Mouse (Mus musculus) brain, embryonic 14.5 days (tissue): ENCODE data around the gene Lck.

Experiments used
- CTCF ChIP-seq: fragments of 200-500 bp; IDR thresholded peaks from 2 replicates; pipeline ENCODE4 v1.5.1; 2012; ENCODE audit warnings: inconsistent platforms, mild to moderate bottlenecking, moderate library complexity, borderline replicate concordance; ENCODE audit not compliant: insufficient read depth, insufficient read length; ENCODE audit errors: extremely low read depth
- POLR2A ChIP-seq: fragments of 200-500 bp; IDR thresholded peaks from 2 replicates; pipeline ENCODE4 v1.6.1; 2012; ENCODE audit warnings: mild to moderate bottlenecking, inconsistent platforms, borderline replicate concordance; ENCODE audit not compliant: poor library complexity, insufficient read depth, insufficient read length, severe bottlenecking; ENCODE audit errors: extremely low read depth

GRCm38 (mm10) chr4:129511413-129512096 lies 61.9 kb downstream of the Lck start:
- TF ChIP-seq POLR2A = no peak
- no peak for TF ChIP-seq CTCF
